Mouse (Mus musculus) gastrocnemius, adult 2 months (tissue): ENCODE data around the gene D8Ertd738e. TPM values are rescaled to one million over a fixed set of nuclear protein-coding genes. Genes with fewer than 3 reads are reported as not detected.

ENCODE experiments used
- DNase-seq: peaks from one replicate; pipeline ENCODE4 v3.0.0; 2022
- H3K27ac ChIP-seq: fragments of 200-600 bp; 2 replicates; pipeline ENCODE4 v1.8.1; 2022; ENCODE audit warnings: mild to moderate bottlenecking
- H3K4me3 ChIP-seq: fragments of 200-600 bp; 2 replicates; pipeline ENCODE4 v1.8.1; 2022; ENCODE audit warnings: mild to moderate bottlenecking, moderate library complexity
- CTCF ChIP-seq: fragments of 200-600 bp; IDR thresholded peaks from 2 replicates; pipeline ENCODE4 v1.8.1; 2022; ENCODE audit warnings: antibody characterized with exemption, mild to moderate bottlenecking, moderate library complexity
- intact Hi-C: fragments of 180-260 bp; cut with DNase I; formaldehyde crosslinking; loops from one replicate; pipeline ENCODE4 v1.15.1; 2025
- total RNA-seq, 2 experiments: library from RNA; stranded (reverse); gene quantifications; 2 replicates each; pipeline ENCODE4 v1.2.3; 2021

The D8Ertd738e gene
- total RNA-seq, 2 experiments from 2014 or later: 187 to 222 TPM

- Histone ChIP-seq H3K27ac (peak overlapping the region; percentile 80), H3K4me3 (peak overlapping the region; percentile 32)
- no peak for DNase-seq
- intact Hi-C loops: no loop called here
- TF ChIP-seq CTCF: no peak
Observed at GRCm38 (mm10) chr8:84208381-84209380, 40.8 kb downstream of the D8Ertd738e start.

DNA sequence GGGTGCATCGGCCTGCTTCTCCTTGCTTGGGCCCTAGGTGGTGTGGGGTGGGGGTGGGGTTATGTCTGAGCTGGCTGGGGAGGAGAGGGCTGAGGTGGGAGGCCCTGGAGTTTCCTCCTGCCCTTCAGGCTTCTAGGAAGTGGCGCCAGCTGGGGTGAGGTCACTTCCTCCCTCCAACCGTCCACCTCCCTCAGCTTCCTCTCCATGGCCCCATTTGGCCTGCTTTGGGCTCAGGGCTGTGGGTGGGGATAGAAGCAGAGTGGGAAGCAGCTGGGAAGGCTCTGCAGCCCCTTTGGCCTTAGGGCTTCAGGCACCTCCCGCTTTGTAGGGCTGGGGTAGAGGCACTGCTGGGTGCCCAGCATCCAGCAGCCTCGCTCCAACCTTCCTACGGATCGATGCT lies 41.7 kb downstream of the D8Ertd738e start:
- DNase-seq: peak; percentile 75
- Histone ChIP-seq H3K4me3 (peak overlapping the region; percentile 32), H3K27ac (peak overlapping the region; percentile 80)
- no peak for TF ChIP-seq CTCF
- intact Hi-C loops: no loop called here

DNA sequence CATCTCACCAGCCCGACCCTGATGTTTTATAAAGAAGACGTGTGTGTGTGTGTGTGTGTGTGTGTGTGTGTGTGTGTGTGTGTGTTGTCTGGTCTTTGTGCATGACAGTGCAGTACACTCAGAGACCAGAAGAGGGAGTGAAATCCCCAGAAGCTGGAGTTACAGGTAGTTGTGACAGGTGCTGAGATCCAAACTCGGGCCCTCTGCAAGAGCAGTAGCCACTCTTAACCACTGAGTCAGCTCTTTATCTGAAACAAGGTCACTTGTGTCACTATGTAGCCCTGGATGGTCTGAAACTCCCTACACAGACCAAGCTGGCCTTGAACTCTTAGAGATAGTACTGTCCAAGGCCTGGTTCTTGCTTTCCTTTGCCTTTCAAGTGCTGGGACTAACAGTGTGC lies 42.9 kb downstream of the D8Ertd738e start:
- H3K27ac ChIP-seq: peak overlapping the region; percentile 80
- DNase-seq: no peak
- no peak overlapping the region for H3K4me3 ChIP-seq
- intact Hi-C loops: no loop called here
- TF ChIP-seq CTCF: no peak

GRCm38 (mm10) chr8:84205073-84205472 lies 44.4 kb downstream of the D8Ertd738e start:
- Histone ChIP-seq H3K27ac (peak overlapping the region; percentile 97), H3K4me3 (peak overlapping the region; percentile 96)
- intact Hi-C loops: no loop called here
- DNase-seq: no peak
- no peak for TF ChIP-seq CTCF

- H3K4me3 ChIP-seq: peak overlapping the region; percentile 96
- intact Hi-C loops: no loop called here
- DNase-seq: peak; percentile 88
- peak; percentile 59 for TF ChIP-seq CTCF
- peak overlapping the region; percentile 97 for H3K27ac ChIP-seq
Observed at GRCm38 (mm10) chr8:84203975-84204772, 45.3 kb downstream of the D8Ertd738e start.

GRCm38 (mm10) chr8:84202938-84203917 lies 46.3 kb downstream of the D8Ertd738e start:
- Histone ChIP-seq H3K27ac (peak overlapping the region; percentile 97), H3K4me3 (peak overlapping the region; percentile 96)
- intact Hi-C loops: no loop called here
- no peak for TF ChIP-seq CTCF
- DNase-seq: peak; percentile 93

DNA sequence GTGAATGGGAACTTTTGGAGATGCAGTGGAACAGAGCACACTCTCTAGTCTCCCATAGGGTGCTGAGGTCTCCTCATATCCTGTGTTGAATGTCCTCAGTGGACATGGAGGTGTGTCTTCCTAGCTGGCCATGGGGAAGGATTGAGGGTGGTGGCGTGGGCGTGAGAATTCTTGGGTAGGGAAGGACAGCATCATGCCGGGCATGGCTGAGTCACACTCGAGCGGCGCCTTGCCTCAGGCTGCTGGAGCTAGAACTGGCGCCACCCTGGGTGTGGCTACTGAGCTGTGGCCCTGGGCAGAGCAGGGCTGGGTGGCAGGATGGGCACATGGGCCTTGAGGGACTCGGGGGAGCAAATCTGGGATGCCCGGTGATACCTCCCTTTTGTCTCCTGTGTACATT lies 47.1 kb downstream of the D8Ertd738e start:
- Histone ChIP-seq H3K4me3 (peak overlapping the region; percentile 96), H3K27ac (peak overlapping the region; percentile 97)
- intact Hi-C loops: no loop called here
- DNase-seq: peak; percentile 80
- TF ChIP-seq CTCF: no peak

DNA sequence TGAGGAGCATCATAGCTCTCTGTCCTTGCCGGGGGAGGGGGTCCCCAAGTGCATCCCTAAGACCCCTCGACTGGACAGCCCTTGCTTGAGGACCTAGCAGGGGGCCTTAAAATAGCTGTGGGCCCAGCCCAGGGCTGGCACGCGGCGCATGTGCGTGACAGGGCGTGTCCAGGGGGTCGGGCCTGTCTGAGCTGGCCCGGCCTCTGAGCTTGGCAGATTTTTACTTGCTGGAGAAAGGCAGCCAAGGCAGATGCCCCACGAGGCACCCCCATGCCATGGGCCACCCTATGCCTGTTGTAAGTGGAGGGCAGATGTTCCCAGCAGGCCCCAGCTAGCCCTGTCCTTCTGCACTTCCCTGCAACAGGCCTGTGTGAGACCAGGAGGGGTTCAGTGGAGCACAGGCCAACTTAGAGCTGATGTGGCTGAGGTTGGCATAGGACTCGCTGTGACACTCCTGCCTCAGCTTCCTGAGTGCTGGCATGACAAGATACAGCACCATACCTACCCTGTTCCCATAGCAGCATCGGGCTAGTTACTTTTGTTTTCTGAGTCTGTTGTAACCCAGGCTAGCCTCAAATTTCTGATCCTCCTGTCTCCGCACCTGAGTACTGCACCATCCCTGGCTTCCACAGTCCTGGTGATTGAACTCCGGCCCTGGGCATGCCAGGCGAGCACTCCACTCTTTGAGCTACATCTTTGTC lies 47.8 kb downstream of the D8Ertd738e start:
- intact Hi-C loops: no loop called here
- peak overlapping the region; percentile 97 for H3K27ac ChIP-seq
- no peak for TF ChIP-seq CTCF
- peak overlapping the region; percentile 96 for H3K4me3 ChIP-seq
- DNase-seq: peak; percentile 92

DNA sequence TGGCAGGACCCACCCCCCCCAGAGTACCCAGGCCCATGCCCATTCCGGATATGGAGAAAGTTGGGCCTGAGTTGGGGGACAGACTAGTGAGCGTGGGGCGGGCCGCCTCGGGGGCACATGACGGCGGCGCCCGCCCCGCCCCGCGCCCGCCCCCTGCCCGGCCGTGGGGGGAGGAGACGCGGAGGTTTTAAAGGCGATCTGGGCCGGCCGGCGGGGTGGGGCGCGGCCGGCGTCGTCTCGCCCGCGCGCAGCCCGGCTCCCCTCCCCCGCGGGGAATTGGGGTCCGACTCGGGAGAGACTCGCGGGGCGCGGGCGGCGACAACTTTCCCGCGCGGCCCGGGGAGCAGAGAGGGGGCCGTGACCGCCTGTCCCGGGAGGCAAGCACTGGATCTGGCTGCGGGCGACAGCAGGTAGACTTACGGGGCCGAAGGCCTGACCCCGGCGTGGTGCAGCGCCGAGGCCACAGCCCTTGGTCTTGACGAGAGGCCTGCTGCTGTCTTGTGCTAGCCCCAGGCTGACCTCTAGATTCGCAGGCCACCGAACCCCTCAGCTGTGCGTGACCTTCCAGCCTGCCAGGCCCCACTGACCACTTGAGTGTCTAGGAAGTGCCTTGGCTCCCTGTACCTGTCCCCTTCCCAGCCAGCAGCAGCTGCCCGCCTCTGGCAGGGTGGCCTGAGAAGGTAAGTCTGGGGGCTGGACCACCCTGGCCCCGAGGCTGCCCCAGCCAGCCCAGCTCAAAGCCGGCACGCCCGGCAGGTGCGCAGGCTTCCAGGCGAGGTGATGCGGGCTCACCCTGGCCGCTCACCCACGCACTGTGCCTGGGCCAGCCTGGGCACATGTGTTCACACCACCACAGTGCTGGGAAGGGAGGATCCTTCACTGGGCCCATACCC lies 48.6 kb downstream of the D8Ertd738e start:
- TF ChIP-seq CTCF: no peak
- Histone ChIP-seq H3K4me3 (peak overlapping the region; percentile 96), H3K27ac (peak overlapping the region; percentile 97)
- peak; percentile 93 for DNase-seq
- intact Hi-C loops: no loop called here

- no peak for TF ChIP-seq CTCF
- Histone ChIP-seq H3K27ac (peak overlapping the region; percentile 97), H3K4me3 (peak overlapping the region; percentile 96)
- intact Hi-C loops: no loop called here
- DNase-seq: peak; percentile 43
Observed at GRCm38 (mm10) chr8:84200126-84200555, 49.4 kb downstream of the D8Ertd738e start.
